In the genomic region with DNA sequence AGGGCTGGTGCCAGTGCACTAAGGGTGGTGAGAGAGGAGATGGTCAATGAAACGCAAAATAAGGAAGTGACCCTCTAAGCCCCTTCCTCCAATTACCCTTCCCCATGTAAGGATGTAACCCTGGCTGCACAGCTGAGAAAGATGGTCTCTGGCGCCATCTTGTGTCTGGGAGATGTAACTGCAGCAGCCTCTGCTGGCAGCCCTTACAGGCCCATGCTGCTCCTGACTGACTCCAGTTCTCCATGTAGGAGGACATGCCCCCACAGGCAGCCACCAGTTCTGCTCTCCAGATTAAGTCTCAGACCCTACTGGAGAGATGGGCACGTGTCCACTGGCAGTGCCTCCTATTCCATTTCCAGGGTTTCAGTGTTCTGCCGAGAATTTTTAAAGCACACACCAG, we compare ENCODE assay signal across 8 mouse cellular contexts. TPM values are rescaled to one million over a fixed set of nuclear protein-coding genes. Genes with fewer than 3 reads are reported as not detected.
DNase-seq lines count a peak whose midpoint lies in the region; ATAC-seq and TF ChIP-seq lines count a peak whose summit lies in the region.

No protein-coding gene starts in this region.

- no peak overlapping the region for H3K4me2 ChIP-seq in hindbrain, embryonic 11.5 days (replicated peaks; ENCODE audit: low read depth, low read length)

- no peak overlapping the region for H3K9ac ChIP-seq in hindbrain, embryonic 11.5 days (ENCODE audit: low read depth, low read length)

- peak; percentile 95 for TF ChIP-seq CTCF in Patski (IDR thresholded peaks at IDR 0.05)

- POLR2A ChIA-PET in Patski (lab: Charles Lee) = no interaction called here

- no peak for DNase-seq in Patski (ENCODE audit: low read depth, low spot score)
- peak; percentile 78 for DNase-seq in cerebellum, adult 9-10 months
- peak; percentile 86 for DNase-seq in hindbrain, embryonic 11.5 days (ENCODE audit: low spot score)
- DNase-seq in layer of hippocampus, postnatal 10 days (ENCODE audit: low spot score in 2 of 2) = peak; percentile 82 to 83
- peak; percentile 76 for DNase-seq in lung, postnatal 10 days
- peak; percentile 89 for DNase-seq in retina, embryonic 14.5 days (ENCODE audit: low spot score)
- peak; percentile 76 for DNase-seq in thymus, postnatal 4 days

- H3K4me1 ChIP-seq in hindbrain, embryonic 11.5 days (replicated peaks; ENCODE audit: control insufficient read depth, insufficient read depth, low read length) = no peaks in the 10 kb centered on the region

- H3K36me3 ChIP-seq in hindbrain, embryonic 11.5 days (ENCODE audit: control insufficient read depth, insufficient read depth, low read length) = peaks cover 14% of the 10 kb centered on the region

- peak; percentile 51 for ATAC-seq in Patski
- ATAC-seq in frontal cortex, adult (ENCODE audit: low TSS enrichment) = peak; percentile 81
- ATAC-seq in hindbrain, embryonic 11.5 days (ENCODE audit: low FRiP score) = peak; percentile 60

- no peaks in the 10 kb centered on the region for H3K9me3 ChIP-seq in hindbrain, embryonic 11.5 days (ENCODE audit: control insufficient read depth, low read length)

- H3K27me3 ChIP-seq in Patski = no peaks in the 10 kb centered on the region
- no peaks in the 10 kb centered on the region for H3K27me3 ChIP-seq in hindbrain, embryonic 11.5 days (ENCODE audit: control insufficient read depth, insufficient read depth, low read length)

- WGBS in hindbrain, embryonic 11.5 days = 30% methylated on average over 4 of the region's 4 CpGs

- no peak overlapping the region for H3K27ac ChIP-seq in hindbrain, embryonic 11.5 days (ENCODE audit: low read depth, low read length)

- CTCF ChIA-PET in Patski (lab: Charles Lee) = interaction anchor here (0.7 to 2.3 kb wide), 9 partner anchors 9 to 232 kb away, joined by 3 to 9 read pairs (median 3); no protein-coding TSS in a partner anchor

- no peak overlapping the region for H3K4me3 ChIP-seq in hindbrain, embryonic 11.5 days (ENCODE audit: low read depth, low read length)

- in situ Hi-C loops in Patski (cut with MboI; ENCODE audit: low pct_unique_long_range_greater_than_20kb) = loop anchor here (5.0 kb wide), 1 partner anchor 283 kb away; no protein-coding TSS in a partner anchor

RNA-seq across cellular contexts. Expression of a gene that starts 34.6 kb away (rescaled TPM):
- polyA plus RNA-seq in Patski (2021) = 40.4 TPM
- polyA plus RNA-seq in hindbrain, embryonic 11.5 days (2014; fragmentation: Nextera tagmentation; extraction: Ambion mirVana) = 77.4 and 81.2 TPM in 2 replicates
- total RNA-seq in layer of hippocampus, postnatal 10 days (2021) = 10 to 100 TPM; 32.5 to 32.7 TPM

RNA-seq across cellular contexts. Expression of a gene that starts 39.0 kb away (rescaled TPM):
- 37.0 TPM for polyA plus RNA-seq in Patski (2021)
- polyA plus RNA-seq in hindbrain, embryonic 11.5 days (2014; fragmentation: Nextera tagmentation; extraction: Ambion mirVana) = 44.3 and 46.1 TPM in 2 replicates
- 10 to 100 TPM; 34.7 to 37.1 TPM for total RNA-seq in layer of hippocampus, postnatal 10 days (2021)
